Mouse (Mus musculus) G1E-ER4 (cell line): ENCODE data around the gene Ugcg. TPM values are rescaled to one million over a fixed set of nuclear protein-coding genes. Genes with fewer than 3 reads are reported as not detected.

Experiments
- GATA1 ChIP-seq: IDR thresholded peaks from one replicate; pipeline ENCODE4 v1.8.0; 2012; ENCODE audit warnings: low read length, inconsistent platforms
- polyA plus RNA-seq: library from polyadenylated mRNA; stranded (reverse); fragments of >175 nt; gene quantifications from 2 replicates; pipeline ENCODE4 v1.2.3, GENCODE M21; 2012

The Ugcg gene
- polyA plus RNA-seq = 90.3 and 143 TPM in 2 replicates

DNA sequence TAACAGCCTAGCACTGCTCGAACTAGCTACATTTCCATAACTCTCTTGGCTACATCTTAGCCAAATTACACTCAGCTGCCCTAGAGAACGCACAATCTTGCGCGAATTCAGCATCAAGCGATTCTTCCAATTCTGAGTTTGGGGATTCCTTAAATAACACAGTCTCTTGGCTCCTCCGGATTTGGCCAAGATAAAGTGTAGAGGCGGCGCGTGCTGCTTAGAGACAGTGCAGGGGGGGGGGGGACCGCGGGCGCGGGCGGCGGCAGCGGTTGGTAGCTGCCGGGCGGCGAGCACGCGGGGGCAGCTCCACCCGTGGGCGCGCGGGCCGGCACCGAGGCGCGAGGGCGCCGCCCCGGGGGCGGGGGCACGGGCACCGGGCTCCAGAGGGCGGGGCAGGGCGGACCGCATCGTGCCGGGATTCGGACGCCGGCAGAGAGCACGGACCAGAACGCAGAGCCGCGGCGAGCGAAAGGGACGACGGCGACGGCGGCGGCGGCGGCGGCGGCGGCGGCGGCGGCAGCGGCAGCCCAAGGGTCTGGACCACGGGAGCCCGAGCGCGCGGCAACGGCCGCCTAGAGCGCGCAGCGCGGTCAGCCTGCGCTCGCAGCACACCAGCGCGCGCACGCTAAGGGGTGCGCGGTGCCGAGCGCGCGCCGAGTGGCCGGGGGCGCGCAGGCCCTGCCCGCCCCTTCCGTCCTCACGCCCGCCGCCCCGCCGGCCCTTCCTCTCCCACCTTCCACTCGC lies at the start of gene Ugcg:
Ugcg (plus strand) TSS at position 456 of the 744 bp plus-strand sequence.
- no peak for TF ChIP-seq GATA1

DNA sequence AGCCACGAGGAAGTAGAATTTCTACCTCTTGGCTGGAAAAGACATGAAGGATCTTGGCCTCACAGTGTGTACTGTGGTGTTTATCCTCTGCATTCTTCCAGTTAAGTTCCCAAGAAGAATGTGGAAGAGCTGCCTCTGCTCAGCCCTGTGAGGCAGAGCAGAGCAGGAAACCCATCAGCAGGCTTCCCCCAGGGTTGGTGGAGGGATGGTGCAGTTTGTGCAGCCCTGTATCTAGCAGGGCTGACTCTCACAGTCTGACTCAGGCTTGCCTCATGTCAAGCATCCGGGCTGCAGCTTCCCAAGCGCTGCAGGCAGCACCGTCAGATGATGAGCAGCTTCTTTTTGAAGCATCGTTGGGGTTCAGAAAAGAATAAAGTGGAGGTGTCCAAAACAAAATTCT lies 40.0 kb upstream of the Ugcg start:
- no peak for TF ChIP-seq GATA1

DNA sequence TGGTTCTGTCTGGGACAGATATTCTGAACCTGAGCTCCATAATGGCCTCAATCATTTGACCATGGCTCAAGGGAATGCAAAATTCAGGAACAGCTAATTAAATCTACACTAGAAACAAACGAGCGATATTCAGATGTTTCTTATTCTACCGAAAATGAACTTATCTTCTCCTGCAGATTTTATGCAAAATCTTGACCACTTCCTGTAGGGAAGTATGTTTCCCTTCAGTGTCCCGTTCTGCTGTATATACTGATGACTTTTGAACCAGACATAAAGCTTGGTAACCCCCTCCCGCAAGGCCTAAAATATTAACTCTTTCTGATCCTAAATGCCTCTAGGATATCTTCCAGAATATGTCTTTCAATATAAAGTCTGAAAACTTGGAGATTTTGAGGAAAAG lies 38.1 kb upstream of the Ugcg start:
- peak; percentile 68 for TF ChIP-seq GATA1

DNA sequence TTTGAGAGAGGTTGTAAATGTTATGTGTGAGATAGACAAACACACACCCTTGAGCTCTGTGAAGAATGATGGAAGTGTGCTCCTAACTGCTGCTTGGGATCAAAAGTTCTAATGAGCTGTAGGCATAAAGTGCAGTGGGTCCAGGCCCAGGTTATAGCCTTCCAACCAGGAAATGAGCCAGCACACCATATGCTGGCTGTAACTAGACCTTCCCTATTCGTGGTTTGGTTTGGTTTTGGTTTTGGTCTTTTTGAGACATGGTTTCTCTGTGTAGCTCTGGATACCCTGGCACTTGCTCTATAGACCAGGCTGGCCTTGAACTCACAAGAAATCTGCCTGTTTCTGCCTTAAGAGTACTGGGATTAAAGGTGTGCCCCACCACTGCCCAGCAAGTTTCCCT lies 37.1 kb upstream of the Ugcg start:
- no peak for TF ChIP-seq GATA1

DNA sequence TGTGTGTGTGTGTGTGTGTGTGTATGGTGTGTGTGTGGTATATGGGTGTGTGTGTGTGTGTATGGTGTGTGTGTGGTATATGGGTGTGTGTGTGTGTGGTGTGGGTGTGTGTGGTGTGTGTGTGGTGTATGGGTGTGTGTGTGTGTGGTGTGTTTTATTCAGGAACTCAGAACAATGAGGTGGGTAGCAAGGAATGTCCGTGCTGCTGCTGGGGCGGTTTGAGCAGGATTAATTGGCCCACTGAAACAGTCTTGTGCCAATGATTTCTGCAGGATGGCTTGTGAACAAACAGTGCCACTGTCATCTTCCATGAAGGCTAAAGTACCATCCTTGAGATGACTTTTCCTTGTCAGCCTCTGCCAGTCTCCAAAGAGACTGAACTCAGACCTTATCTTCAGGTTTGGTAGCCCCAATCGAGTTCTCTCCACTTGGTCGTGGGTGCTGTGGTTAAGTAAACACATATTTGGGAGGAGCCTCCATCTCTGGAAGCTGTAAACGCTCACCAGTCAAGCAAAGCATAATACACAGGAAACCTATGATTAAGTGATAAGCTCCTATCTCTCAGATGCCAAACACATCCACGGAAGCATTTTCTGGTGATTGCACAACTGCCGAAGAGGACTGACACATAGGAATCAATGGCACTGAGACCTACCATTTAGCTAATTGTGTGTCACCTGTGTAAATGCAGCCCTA lies 32.0 kb upstream of the Ugcg start:
- peak; percentile 93 for TF ChIP-seq GATA1

DNA sequence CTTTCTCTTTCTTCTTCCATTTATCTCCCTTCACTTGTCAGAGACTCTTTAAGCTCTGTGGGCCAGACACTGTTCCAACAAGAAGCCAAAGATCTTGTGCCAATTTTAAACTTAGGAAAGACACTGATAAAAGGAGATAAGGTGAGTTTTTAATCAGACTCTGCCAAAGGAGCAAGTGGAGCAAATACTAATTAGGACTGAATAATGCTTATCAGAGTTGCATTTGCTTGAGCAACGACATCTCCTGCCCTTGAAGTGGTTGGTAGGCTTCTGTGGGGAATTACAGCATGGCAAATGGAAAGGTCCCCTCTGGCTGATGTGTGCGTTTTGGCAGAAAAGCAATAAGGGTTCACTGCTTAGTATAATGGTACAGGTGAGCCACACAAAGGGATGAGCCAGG lies 31.4 kb upstream of the Ugcg start:
- TF ChIP-seq GATA1 = peak; percentile 74

DNA sequence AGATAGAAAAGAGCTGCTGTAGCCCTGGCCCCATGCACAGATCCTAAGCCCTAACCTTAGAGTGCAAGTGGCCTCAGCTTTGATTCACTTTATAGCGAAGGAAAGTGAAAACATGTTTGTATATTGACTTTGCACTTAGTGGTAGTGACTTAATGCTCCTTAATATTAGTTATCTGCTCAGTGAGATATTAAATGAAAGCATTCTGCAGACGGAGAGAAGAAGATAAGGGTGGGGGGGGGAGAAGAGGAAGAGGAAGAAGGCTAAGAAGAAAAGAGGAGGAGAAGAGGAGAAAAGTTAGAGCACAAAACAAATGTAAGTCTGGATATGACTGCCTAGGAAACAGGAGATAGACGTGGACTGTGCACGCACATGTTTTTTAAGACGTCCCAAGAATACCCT lies 28.8 kb upstream of the Ugcg start:
- no peak for TF ChIP-seq GATA1

DNA sequence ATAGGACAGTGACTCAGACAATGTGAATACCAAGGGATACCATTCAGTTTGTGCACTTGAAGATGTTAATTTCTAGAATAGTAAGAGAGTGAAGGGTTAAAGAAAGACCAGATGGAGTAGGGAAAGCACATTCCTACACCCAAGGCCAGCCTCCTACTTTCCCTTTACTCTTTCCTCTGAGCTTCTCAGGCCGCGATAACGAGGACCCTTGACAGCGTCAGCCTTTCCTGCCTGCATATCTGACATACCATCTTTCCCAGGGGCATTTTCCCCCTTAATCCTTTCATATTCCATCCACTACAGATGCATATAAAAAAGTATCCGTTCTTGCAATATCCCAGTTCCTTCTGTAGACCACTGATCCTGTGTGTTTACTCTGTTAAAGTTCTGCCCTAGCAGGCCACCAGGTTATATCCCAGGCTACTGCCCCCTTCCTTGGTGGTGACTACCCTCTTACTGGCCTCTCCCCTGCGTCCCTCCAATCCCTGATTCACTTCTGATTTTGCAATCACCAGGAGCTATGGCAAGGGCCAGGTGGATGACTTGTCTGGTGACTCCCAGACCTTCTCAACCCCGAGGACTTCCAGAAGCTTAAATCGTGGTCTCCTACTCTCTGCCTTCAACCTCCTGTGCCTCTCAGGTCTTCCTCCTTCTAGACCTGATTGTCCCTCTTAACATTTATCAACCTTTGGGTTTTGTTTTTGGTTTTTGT lies 27.9 kb upstream of the Ugcg start:
- TF ChIP-seq GATA1 = no peak

DNA sequence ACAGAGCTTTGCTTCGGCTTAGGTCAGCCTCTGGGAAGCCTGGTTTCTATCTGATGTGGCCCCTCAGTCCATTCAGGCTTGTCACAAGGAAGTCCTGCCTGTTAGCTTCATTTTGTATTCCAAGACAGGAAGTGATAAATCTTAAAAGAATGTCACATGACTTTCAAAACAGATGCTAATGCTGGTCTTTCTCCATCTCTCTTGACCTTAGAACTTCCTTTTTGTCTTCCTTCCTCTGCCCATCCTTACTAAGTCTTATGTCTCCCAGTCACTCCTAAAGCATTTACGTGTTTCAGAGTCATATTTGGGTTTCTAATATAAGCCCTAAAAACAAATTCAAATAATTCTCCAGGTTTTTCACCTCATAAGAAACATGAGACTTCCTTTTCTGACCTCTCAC lies 25.0 kb upstream of the Ugcg start:
- TF ChIP-seq GATA1 = no peak

DNA sequence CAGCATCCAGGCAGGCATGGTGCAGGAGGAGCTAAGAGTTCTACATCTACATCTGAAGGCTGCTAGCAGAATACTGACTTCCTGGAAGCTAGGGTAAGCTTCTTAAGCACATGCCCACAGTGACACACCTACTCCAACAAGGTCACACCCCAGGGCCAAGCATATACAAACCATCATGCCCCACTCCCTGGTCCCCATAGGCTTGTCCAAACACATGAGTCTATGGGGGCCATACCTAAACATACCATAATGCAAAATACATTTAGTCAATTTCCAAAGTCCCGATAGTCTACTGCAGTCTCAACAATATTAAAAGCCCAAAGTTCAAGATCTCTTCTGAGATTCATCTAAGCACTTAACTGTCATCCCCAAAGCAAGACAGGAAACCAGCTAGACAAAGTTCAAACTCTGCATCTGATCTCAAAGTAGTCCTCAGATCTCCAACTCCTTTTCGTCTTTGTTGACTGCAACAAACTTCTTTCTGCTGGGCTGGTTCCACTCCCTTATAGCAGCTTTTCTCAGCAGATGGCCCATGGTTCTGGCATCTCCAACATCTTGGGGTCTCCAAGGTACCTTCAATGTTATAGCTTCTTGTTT lies 21.7 kb upstream of the Ugcg start:
- TF ChIP-seq GATA1 = no peak

DNA sequence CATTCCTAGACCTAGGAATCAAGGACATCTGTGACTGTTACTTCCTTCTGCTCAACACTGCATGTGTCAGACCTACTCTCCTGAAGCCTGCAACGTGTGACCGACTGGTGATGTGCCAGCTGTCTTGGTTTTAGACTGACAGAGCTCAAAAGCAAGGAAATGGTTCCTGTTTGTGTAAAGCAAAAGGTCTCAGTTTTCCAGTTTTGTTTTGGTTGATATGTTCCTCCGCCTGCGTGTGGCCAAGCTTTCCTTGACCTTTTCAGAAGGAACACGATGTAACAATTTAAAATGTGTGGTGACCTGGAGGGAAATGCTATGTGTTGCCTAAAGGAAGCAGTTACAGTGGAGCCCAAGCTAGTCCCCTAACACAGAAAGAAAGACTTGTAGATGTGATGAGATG lies 19.1 kb upstream of the Ugcg start:
- TF ChIP-seq GATA1 = no peak

DNA sequence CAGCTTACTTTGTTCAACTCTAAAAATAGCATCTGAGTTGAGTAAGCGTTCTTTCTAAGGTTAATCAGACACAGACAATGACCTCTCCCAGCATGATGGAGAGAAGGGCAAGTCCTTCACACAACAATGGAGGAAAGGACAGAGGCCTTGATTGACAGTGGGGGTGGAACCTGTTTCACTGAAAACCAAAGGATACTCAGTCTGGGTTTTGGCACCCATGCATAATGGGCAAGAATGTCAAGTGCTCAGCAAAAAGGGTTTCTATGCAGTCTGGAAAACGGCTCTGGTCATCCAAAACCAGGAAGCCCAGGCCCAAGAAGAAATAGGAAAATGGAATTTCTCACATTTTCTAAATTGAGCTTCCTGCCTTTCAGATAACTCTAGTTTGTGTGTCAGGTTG lies 16.4 kb upstream of the Ugcg start:
- no peak for TF ChIP-seq GATA1

DNA sequence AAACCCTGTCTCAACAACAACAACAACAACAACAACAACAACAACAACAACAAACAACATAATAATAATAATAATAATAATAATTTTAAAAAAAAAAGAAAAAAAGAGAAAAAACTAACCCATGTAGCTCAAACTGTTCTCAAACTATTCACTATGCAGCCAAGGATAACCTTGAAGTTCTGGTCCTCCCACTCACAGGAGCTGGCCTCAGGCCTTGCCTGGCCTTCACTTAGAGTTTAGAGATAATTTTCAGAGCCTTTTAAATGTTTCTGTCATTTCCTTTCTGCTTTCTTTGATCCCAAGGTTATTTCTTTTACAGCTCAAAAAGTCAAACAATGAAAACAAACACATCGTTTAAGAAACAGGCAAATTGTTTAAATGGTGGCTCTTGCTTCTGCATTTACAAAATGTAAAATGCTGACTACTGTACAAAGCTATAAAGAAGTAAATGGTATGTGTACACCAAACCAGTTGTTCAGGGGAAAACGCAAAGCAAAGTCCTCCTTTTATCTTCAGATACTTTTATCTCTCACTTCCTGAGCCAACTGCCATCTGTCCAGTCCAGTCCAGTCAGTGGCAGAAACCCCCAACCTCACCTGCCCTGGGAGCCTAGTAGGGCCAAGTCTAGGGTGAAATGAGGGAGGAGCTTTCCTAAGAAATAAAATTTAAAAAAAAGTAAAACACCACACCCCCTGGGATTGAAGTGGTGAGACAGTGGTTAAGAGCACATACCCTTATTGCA lies 15.7 kb upstream of the Ugcg start:
- TF ChIP-seq GATA1 = no peak

DNA sequence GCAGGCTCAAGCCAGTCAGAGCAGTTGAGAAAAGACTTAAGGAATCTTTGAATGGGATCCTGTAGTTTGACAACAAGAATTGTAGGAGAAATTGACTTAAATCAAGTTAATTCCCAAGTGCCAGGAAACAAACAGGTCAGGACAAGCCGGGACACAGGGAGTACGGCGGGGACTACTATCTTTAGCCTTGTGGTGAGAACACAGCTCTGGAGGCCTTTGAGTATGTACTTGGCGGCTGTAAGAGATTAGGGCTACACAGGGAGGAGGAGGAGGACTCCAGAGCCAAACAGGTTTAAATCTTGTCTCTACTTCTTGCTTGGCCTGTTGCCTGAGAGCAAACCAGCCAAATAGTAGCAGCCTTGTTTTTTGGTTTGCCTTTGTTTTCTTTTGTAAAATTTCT lies 14.1 kb upstream of the Ugcg start:
- no peak for TF ChIP-seq GATA1

DNA sequence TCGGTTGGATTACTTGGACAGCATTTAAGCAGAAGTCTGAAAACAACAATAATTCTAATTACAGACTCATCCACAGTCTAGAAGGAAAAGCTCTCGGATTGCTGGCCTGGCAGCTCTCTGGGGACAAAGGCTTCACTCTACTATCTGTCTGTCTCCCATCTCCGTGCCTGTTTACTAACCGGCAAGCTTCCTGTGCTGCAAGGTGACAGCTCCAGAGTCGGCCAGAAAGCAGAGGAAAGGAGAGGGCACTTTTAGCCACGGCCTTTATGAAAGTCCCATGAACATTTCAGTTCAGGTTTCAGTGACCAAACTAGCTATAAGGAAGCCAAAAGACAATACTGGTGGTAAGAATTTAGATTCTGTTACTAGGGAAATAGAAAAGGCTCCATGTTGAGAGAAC lies 13.1 kb upstream of the Ugcg start:
- no peak for TF ChIP-seq GATA1
